Mouse (Mus musculus): ENCODE data around the gene Birc3. TPM values are rescaled to one million over a fixed set of nuclear protein-coding genes. Genes with fewer than 3 reads are reported as not detected.
"Not testable (repeated sequence)": the region's sequence is repeated elsewhere in the genome, so short reads cannot be mapped to it uniquely, and the experiment has no call there.

Birc3 gene
- polyA plus RNA-seq, 1 experiment from 2014 or later = 1.4 TPM

- Histone ChIP-seq H3K4me2 (replicated peaks) (no peak overlapping the region), H3K4me1 (replicated peaks) (no peaks in the 10 kb centered on the region), H3K27ac (no peak overlapping the region), H3K9me3 (no peaks in the 10 kb centered on the region), H3K36me3 (no peaks in the 10 kb centered on the region), H3K9ac (replicated peaks) (no peak overlapping the region), H3K27me3 (no peaks in the 10 kb centered on the region), H3K4me3 (replicated peaks) (no peak overlapping the region)
- 55% methylated on average over 1 of the region's 1 CpGs for WGBS
- no peak for ATAC-seq
These were observed 18.2 kb upstream of the Birc3 start for GRCm38 (mm10) chr9:7891177-7891576.

DNA sequence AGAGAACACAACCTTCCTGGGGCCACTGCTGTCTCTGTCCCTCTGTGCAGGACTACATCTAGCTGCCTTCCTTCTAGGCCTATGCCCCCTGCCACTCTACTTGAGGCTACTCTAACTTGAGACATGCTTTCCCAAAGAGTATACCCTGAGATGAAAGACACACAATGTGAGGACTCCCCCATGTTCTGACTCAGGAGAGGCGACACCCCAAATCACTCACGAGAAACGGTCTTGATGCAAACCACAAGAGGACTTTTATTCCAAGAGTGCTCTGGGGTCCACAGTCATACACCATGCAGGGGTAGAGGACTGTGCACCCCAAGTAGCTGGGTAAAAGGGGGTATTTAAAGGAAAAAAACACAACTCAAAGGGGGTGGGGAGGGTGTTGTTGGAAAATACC is 11.4 kb upstream of the Birc3 start:
- Histone ChIP-seq H3K4me3 (replicated peaks) (no peak overlapping the region), H3K4me1 (replicated peaks) (no peaks in the 10 kb centered on the region), H3K27ac (no peak overlapping the region), H3K27me3 (no peaks in the 10 kb centered on the region), H3K9ac (replicated peaks) (no peak overlapping the region), H3K9me3 (no peaks in the 10 kb centered on the region), H3K36me3 (no peaks in the 10 kb centered on the region), H3K4me2 (replicated peaks) (no peak overlapping the region)
- ATAC-seq = no peak
- WGBS = 98% methylated on average over 3 of the region's 3 CpGs

DNA sequence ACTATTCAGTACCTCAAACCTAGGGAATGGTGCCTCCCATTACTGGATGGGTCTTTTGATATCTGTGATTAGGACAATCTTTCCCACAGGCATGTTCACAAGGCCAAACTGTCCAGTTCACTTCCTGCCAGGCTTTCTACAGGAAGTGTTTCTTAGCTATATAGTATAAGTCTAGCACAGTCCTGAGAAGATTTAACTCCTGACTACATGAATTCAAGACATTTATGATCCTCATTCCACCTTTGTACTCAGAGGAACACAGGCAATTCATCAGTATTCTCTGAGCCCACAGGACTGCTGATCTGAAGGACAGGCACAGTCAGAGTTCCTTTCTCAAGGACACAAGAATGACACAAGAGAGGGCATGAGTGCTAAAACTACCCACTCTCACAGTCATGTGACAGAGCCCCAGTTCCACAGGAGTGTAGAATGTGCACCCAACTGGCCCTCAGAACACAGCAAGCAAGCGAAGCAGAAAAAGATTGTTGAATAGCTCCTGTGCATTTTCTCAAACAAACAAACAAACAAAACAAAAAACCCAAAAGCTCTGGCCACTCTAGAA is 9.4 kb upstream of the Birc3 start:
- Histone ChIP-seq H3K4me3 (replicated peaks) (no peak overlapping the region), H3K4me2 (replicated peaks) (no peak overlapping the region), H3K36me3 (no peaks in the 10 kb centered on the region), H3K4me1 (replicated peaks) (no peaks in the 10 kb centered on the region), H3K27ac (no peak overlapping the region), H3K9ac (replicated peaks) (no peak overlapping the region), H3K27me3 (no peaks in the 10 kb centered on the region), H3K9me3 (no peaks in the 10 kb centered on the region)
- WGBS = 100% methylated on average over 1 of the region's 1 CpGs
- ATAC-seq = no peak

GRCm38 (mm10) chr9:7873511-7874211 is 675 bp upstream of the Birc3 start:
- WGBS = 94% methylated on average over 8 of the region's 8 CpGs

DNA sequence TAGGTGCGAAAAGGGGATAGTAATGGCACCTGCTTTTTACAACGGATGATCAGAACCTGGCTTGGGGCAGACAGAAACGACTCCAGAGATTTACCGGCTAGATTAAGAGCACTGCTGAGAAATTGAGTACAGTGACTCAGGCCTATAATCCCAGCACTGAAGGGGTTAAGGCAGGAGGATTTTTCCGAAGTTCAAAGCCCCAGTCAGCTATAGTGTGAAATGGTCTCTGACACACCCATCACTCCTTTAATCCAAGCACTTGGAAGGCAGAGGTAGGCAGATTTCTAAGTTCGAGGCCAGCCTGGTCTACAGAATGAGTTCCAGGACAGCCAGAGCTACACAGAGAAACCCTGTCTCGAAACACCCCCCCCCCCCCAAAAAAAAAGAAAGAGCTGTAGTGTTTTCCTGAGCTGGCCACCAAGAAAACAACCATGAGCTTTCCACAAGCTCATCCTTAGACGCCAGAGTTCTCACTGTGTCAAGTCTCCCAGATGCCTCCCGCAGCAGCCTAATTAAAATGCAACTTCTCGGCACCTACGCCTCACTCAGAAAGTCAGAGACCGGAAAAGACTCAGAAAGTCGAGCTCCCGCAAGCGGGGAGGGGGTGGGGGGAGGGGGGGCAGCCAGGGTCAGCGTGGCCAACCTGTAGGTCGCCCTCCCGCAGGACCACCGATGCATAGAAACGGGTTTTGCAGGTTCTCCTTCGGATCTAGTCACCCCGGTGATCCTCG is 777 bp downstream of the Birc3 start:
- H3K27ac ChIP-seq = no peak overlapping the region

More at GRCm38 (mm10) chr9:7873511-7874211, 675 bp upstream of the Birc3 start:
- Histone ChIP-seq H3K27me3 (peaks cover 13% of the 10 kb centered on the region), H3K9ac (replicated peaks) (no peak overlapping the region), H3K9me3 (no peaks in the 10 kb centered on the region), H3K27ac (no peak overlapping the region), H3K4me1 (replicated peaks) (peaks cover 7% of the 10 kb centered on the region), H3K36me3 (no peaks in the 10 kb centered on the region), H3K4me3 (replicated peaks) (no peak overlapping the region), H3K4me2 (replicated peaks) (no peak overlapping the region)
- ATAC-seq = no peak

DNA sequence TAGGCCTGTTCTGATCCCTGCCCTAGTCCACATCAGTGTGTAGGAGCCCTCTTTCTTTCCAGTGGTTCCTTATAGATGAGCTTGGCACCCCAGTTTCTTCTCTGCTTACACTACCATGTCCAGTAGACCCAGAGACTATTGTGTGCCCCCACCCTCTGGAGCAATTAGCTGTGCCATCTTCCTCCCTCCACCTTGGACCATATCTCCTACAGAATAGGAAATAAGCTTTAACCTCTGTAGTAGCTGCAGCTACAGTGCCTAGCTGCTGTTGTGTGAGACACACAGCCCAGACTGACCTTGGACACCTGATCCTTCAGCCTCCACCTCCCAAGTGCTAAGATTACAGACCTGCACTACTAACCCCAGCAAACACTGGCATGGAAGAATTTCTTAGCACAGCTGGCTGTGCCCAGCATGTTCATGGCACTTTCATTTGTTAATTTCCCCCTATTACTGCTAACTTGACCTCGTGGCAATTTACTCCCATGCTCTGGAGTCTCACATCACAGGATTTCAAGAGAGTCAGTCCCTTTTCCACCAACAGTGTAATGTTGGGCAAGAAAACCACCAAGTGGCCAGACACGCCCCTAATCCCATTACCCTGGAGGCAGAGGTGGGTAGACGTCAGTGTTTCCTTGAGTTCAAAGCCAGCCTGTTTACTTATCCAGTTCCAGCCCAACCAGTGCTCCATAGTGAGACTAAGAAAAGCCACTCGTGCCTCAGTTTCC is 1.5 kb downstream of the Birc3 start:
- Histone ChIP-seq H3K27ac (no peak overlapping the region), H3K27me3 (peaks cover 13% of the 10 kb centered on the region), H3K4me1 (replicated peaks) (peaks cover 7% of the 10 kb centered on the region), H3K36me3 (no peaks in the 10 kb centered on the region), H3K9me3 (no peaks in the 10 kb centered on the region), H3K4me3 (replicated peaks) (no peak overlapping the region), H3K4me2 (replicated peaks) (no peak overlapping the region), H3K9ac (replicated peaks) (no peak overlapping the region)
- 62% methylated on average over 4 of the region's 4 CpGs for WGBS
- no peak for ATAC-seq

More for the DNA sequence above, 777 bp downstream of the Birc3 start:
- peak overlapping the region; percentile 60 for H3K9ac ChIP-seq (replicated peaks)
- WGBS = 18% methylated on average over 23 of the region's 23 CpGs
- peak; percentile 62 for ATAC-seq
- peaks cover 13% of the 10 kb centered on the region for H3K27me3 ChIP-seq
- peak overlapping the region; percentile 70 for H3K4me2 ChIP-seq (replicated peaks)
- H3K4me3 ChIP-seq (replicated peaks) = peak overlapping the region; percentile 41
- no peaks in the 10 kb centered on the region for H3K36me3 ChIP-seq
- H3K4me1 ChIP-seq (replicated peaks) = peaks cover 7% of the 10 kb centered on the region
- no peaks in the 10 kb centered on the region for H3K9me3 ChIP-seq

- Histone ChIP-seq H3K4me1 (replicated peaks) (peaks cover 7% of the 10 kb centered on the region), H3K9ac (replicated peaks) (no peak overlapping the region), H3K36me3 (no peaks in the 10 kb centered on the region), H3K27me3 (peaks cover 13% of the 10 kb centered on the region), H3K9me3 (no peaks in the 10 kb centered on the region), H3K4me3 (replicated peaks) (no peak overlapping the region), H3K27ac (no peak overlapping the region), H3K4me2 (replicated peaks) (no peak overlapping the region)
- no peak for ATAC-seq
- 95% methylated on average over 10 of the region's 10 CpGs for WGBS
These were observed 2.2 kb downstream of the Birc3 start for GRCm38 (mm10) chr9:7870556-7871315.

DNA sequence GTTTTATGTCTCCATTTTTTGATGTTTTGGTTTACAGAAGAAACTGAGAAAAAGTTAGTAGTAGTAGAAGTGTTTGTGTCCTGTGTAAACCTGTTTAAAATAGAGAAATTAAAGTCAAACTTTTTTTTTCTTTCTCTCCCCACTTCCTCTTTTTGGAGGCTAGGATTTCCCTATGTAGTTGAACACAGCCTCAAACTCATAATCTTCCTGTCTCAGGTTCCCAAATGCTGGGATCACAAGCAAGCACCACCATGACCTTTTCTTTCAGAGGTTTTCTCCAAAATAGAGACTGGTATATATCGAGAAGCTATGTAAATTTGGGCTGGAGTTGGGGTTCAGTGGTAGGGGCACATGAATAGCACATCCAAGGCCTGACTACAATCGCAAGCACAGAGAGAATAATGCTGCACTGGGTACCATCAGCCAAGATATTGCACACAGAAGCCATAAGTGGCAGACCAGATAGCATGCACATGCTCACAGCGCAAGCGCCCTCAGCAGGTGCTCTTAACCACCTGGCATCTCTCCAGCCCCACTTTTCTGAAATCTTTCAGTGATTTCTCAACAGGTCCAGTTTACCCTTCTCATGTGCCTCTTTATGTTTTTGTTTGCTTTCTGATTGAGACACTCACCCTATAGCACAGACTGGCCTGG is 4.0 kb downstream of the Birc3 start:
- H3K27ac ChIP-seq = no peak overlapping the region
- 91% methylated on average over 4 of the region's 4 CpGs for WGBS
- H3K9ac ChIP-seq (replicated peaks) = no peak overlapping the region
- no peaks in the 10 kb centered on the region for H3K9me3 ChIP-seq
- H3K4me2 ChIP-seq (replicated peaks) = no peak overlapping the region
- peaks cover 7% of the 10 kb centered on the region for H3K4me1 ChIP-seq (replicated peaks)
- no peak overlapping the region for H3K4me3 ChIP-seq (replicated peaks)
- no peaks in the 10 kb centered on the region for H3K36me3 ChIP-seq
- ATAC-seq = no peak
- peaks cover 13% of the 10 kb centered on the region for H3K27me3 ChIP-seq

GRCm38 (mm10) chr9:7867981-7868380 is 5.0 kb downstream of the Birc3 start:
- no peaks in the 10 kb centered on the region for H3K36me3 ChIP-seq
- H3K4me1 ChIP-seq (replicated peaks) = peaks cover 6% of the 10 kb centered on the region
- no peaks in the 10 kb centered on the region for H3K9me3 ChIP-seq
- no peak overlapping the region for H3K4me2 ChIP-seq (replicated peaks)
- H3K27ac ChIP-seq = no peak overlapping the region
- no peak for ATAC-seq
- 89% methylated on average over 3 of the region's 3 CpGs for WGBS
- H3K4me3 ChIP-seq (replicated peaks) = no peak overlapping the region
- peaks cover 13% of the 10 kb centered on the region for H3K27me3 ChIP-seq
- no peak overlapping the region for H3K9ac ChIP-seq (replicated peaks)

GRCm38 (mm10) chr9:7866981-7867380 is 6.0 kb downstream of the Birc3 start:
- not testable (repeated sequence) for H3K27ac ChIP-seq; ATAC-seq; H3K4me3 ChIP-seq (replicated peaks); H3K4me1 ChIP-seq (replicated peaks); H3K36me3 ChIP-seq; H3K9me3 ChIP-seq; H3K9ac ChIP-seq (replicated peaks); H3K4me2 ChIP-seq (replicated peaks)
- 90% methylated on average over 2 of the region's 2 CpGs for WGBS
- peaks cover 12% of the 10 kb centered on the region for H3K27me3 ChIP-seq

GRCm38 (mm10) chr9:7860976-7861375 is 12.0 kb downstream of the Birc3 start:
- Histone ChIP-seq H3K27me3 (no peaks in the 10 kb centered on the region), H3K27ac (no peak overlapping the region), H3K4me2 (replicated peaks) (no peak overlapping the region), H3K4me1 (replicated peaks) (no peaks in the 10 kb centered on the region), H3K36me3 (no peaks in the 10 kb centered on the region), H3K4me3 (replicated peaks) (no peak overlapping the region), H3K9ac (replicated peaks) (no peak overlapping the region), H3K9me3 (no peaks in the 10 kb centered on the region)
- WGBS = 89% methylated on average over 5 of the region's 5 CpGs
- ATAC-seq = no peak

Measured in midbrain, embryonic 13.5 days (tissue).